Mouse (Mus musculus): ENCODE measurements around the gene Kctd14. TPM values are rescaled to one million over a fixed set of nuclear protein-coding genes. Genes with fewer than 3 reads are reported as not detected.
"Not testable (repeated sequence)": the region's sequence is repeated elsewhere in the genome, so short reads cannot be mapped to it uniquely, and the experiment has no call there.

Kctd14 gene
- 0.47 and 0.87 TPM in 2 replicates for polyA plus RNA-seq (2016; fragmentation: Nextera tagmentation; extraction: Ambion mirVana)

GRCm38 (mm10) chr7:97451023-97451422 is at the start of gene Kctd14:
Gene Kctd14 (plus strand): TSS chr7:97451323.
- 54% methylated on average over 2 of the region's 2 CpGs for WGBS
- H3K36me3 ChIP-seq; H3K4me3 ChIP-seq; H3K9me3 ChIP-seq; DNase-seq (ENCODE audit: low spot score); H3K27me3 ChIP-seq (ENCODE audit: insufficient read depth, poor library complexity, severe bottlenecking); H3K27ac ChIP-seq: not testable (repeated sequence)
- peaks cover 10% of the 10 kb centered on the region for H3K4me1 ChIP-seq

- Histone ChIP-seq H3K4me1 (no peaks in the 10 kb centered on the region), H3K9me3 (no peaks in the 10 kb centered on the region), H3K27ac (no peak overlapping the region), H3K27me3 (ENCODE audit: insufficient read depth, poor library complexity, severe bottlenecking) (no peaks in the 10 kb centered on the region), H3K36me3 (peaks cover 62% of the 10 kb centered on the region), H3K4me3 (no peak overlapping the region)
- DNase-seq (ENCODE audit: low spot score) = no peak
- 92% methylated on average over 10 of the region's 10 CpGs for WGBS
Measured at GRCm38 (mm10) chr7:97407145-97407544, 44.0 kb upstream of the Kctd14 start.

GRCm38 (mm10) chr7:97411106-97411505 is 40.0 kb upstream of the Kctd14 start:
- H3K27ac ChIP-seq = no peak overlapping the region
- no peaks in the 10 kb centered on the region for H3K27me3 ChIP-seq (ENCODE audit: insufficient read depth, poor library complexity, severe bottlenecking)
- H3K9me3 ChIP-seq = no peaks in the 10 kb centered on the region
- no peak for DNase-seq (ENCODE audit: low spot score)
- peaks cover 5% of the 10 kb centered on the region for H3K4me1 ChIP-seq
- H3K4me3 ChIP-seq = no peak overlapping the region
- 91% methylated on average over 2 of the region's 2 CpGs for WGBS
- peaks cover 41% of the 10 kb centered on the region for H3K36me3 ChIP-seq

- Histone ChIP-seq H3K36me3 (peaks cover 41% of the 10 kb centered on the region), H3K9me3 (no peaks in the 10 kb centered on the region), H3K4me1 (peaks cover 5% of the 10 kb centered on the region), H3K27ac (no peak overlapping the region), H3K27me3 (ENCODE audit: insufficient read depth, poor library complexity, severe bottlenecking) (no peaks in the 10 kb centered on the region), H3K4me3 (no peak overlapping the region)
- WGBS = 72% methylated on average over 3 of the region's 3 CpGs
- no peak for DNase-seq (ENCODE audit: low spot score)
Measured at GRCm38 (mm10) chr7:97411575-97411974, 39.5 kb upstream of the Kctd14 start.

GRCm38 (mm10) chr7:97413981-97414380 is 37.1 kb upstream of the Kctd14 start:
- Histone ChIP-seq H3K9me3 (no peaks in the 10 kb centered on the region), H3K4me3 (no peak overlapping the region), H3K36me3 (peaks cover 21% of the 10 kb centered on the region), H3K4me1 (peaks cover 20% of the 10 kb centered on the region), H3K27ac (no peak overlapping the region), H3K27me3 (ENCODE audit: insufficient read depth, poor library complexity, severe bottlenecking) (no peaks in the 10 kb centered on the region)
- no peak for DNase-seq (ENCODE audit: low spot score)
- 91% methylated on average over 1 of the region's 1 CpGs for WGBS

- H3K36me3 ChIP-seq = peaks cover 17% of the 10 kb centered on the region
- no peak for DNase-seq (ENCODE audit: low spot score)
- H3K4me3 ChIP-seq = no peak overlapping the region
- H3K27me3 ChIP-seq (ENCODE audit: insufficient read depth, poor library complexity, severe bottlenecking) = no peaks in the 10 kb centered on the region
- 72% methylated on average over 1 of the region's 1 CpGs for WGBS
- no peak overlapping the region for H3K27ac ChIP-seq
- no peaks in the 10 kb centered on the region for H3K9me3 ChIP-seq
- peaks cover 21% of the 10 kb centered on the region for H3K4me1 ChIP-seq
Measured at GRCm38 (mm10) chr7:97414426-97414825, 36.7 kb upstream of the Kctd14 start.

GRCm38 (mm10) chr7:97414915-97415687 is 36.0 kb upstream of the Kctd14 start:
- Histone ChIP-seq H3K27me3 (ENCODE audit: insufficient read depth, poor library complexity, severe bottlenecking) (no peaks in the 10 kb centered on the region), H3K4me1 (peaks cover 21% of the 10 kb centered on the region), H3K4me3 (no peak overlapping the region), H3K36me3 (peaks cover 11% of the 10 kb centered on the region), H3K27ac (no peak overlapping the region), H3K9me3 (no peaks in the 10 kb centered on the region)
- DNase-seq (ENCODE audit: low spot score) = no peak
- 62% methylated on average over 9 of the region's 9 CpGs for WGBS

GRCm38 (mm10) chr7:97416473-97416872 is 34.6 kb upstream of the Kctd14 start:
- no peaks in the 10 kb centered on the region for H3K27me3 ChIP-seq (ENCODE audit: insufficient read depth, poor library complexity, severe bottlenecking)
- H3K27ac ChIP-seq = no peak overlapping the region
- peaks cover 25% of the 10 kb centered on the region for H3K4me1 ChIP-seq
- no peak for DNase-seq (ENCODE audit: low spot score)
- no peaks in the 10 kb centered on the region for H3K36me3 ChIP-seq
- H3K4me3 ChIP-seq = no peak overlapping the region
- 87% methylated on average over 4 of the region's 4 CpGs for WGBS
- H3K9me3 ChIP-seq = no peaks in the 10 kb centered on the region

GRCm38 (mm10) chr7:97416906-97417777 is 34.0 kb upstream of the Kctd14 start, which contains the start of gene Thrsp:
Gene Thrsp (minus strand): TSS chr7:97417730.
- no peak for DNase-seq (ENCODE audit: low spot score)
- Histone ChIP-seq H3K36me3 (no peaks in the 10 kb centered on the region), H3K27ac (no peak within 1 kb of the TSS), H3K27me3 (ENCODE audit: insufficient read depth, poor library complexity, severe bottlenecking) (no peaks in the 10 kb centered on the region), H3K4me3 (no peak within 1 kb of the TSS), H3K9me3 (no peaks in the 10 kb centered on the region), H3K4me1 (peaks cover 25% of the 10 kb centered on the region)
- 74% methylated on average over 25 of the region's 25 CpGs for WGBS

- Histone ChIP-seq H3K9me3 (no peaks in the 10 kb centered on the region), H3K27me3 (ENCODE audit: insufficient read depth, poor library complexity, severe bottlenecking) (no peaks in the 10 kb centered on the region), H3K4me1 (peaks cover 25% of the 10 kb centered on the region), H3K36me3 (no peaks in the 10 kb centered on the region), H3K27ac (no peak overlapping the region), H3K4me3 (no peak overlapping the region)
- WGBS = 81% methylated on average over 5 of the region's 5 CpGs
- DNase-seq (ENCODE audit: low spot score) = no peak
Measured at GRCm38 (mm10) chr7:97418717-97419116, 32.4 kb upstream of the Kctd14 start.

- no peak overlapping the region for H3K4me3 ChIP-seq
- no peak for DNase-seq (ENCODE audit: low spot score)
- 80% methylated on average over 5 of the region's 5 CpGs for WGBS
- H3K27ac ChIP-seq = no peak overlapping the region
- H3K4me1 ChIP-seq = peaks cover 24% of the 10 kb centered on the region
- H3K9me3 ChIP-seq = no peaks in the 10 kb centered on the region
- H3K27me3 ChIP-seq (ENCODE audit: insufficient read depth, poor library complexity, severe bottlenecking) = no peaks in the 10 kb centered on the region
- no peaks in the 10 kb centered on the region for H3K36me3 ChIP-seq
Measured at GRCm38 (mm10) chr7:97419163-97419562, 32.0 kb upstream of the Kctd14 start.

- no peak for DNase-seq (ENCODE audit: low spot score)
- Histone ChIP-seq H3K27me3 (ENCODE audit: insufficient read depth, poor library complexity, severe bottlenecking) (no peaks in the 10 kb centered on the region), H3K4me3 (no peak overlapping the region), H3K9me3 (no peaks in the 10 kb centered on the region), H3K27ac (no peak overlapping the region), H3K4me1 (peaks cover 20% of the 10 kb centered on the region), H3K36me3 (no peaks in the 10 kb centered on the region)
- WGBS = 50% methylated on average over 1 of the region's 1 CpGs
Measured at GRCm38 (mm10) chr7:97420406-97420805, 30.7 kb upstream of the Kctd14 start.
